Mouse (Mus musculus) embryonic fibroblast, embryonic 13.5 days (primary cell): ENCODE measurements around the gene Asf1b. TPM values are rescaled to one million over a fixed set of nuclear protein-coding genes. Genes with fewer than 3 reads are reported as not detected.
"Not testable (repeated sequence)": the region's sequence is repeated elsewhere in the genome, so short reads cannot be mapped to it uniquely, and the experiment has no call there.

ENCODE experiments used
- H3K27ac ChIP-seq: 2 replicates; pipeline ENCODE4 v1.5.1; 2012; ENCODE audit warnings: low read length, control low read depth, inconsistent platforms; ENCODE audit not compliant: insufficient read depth
- H3K4me1 ChIP-seq: 2 replicates; pipeline ENCODE4 v1.6.1; 2011; ENCODE audit warnings: low read length; ENCODE audit not compliant: control insufficient read depth, insufficient read depth
- H3K4me3 ChIP-seq: 2 replicates; pipeline ENCODE4 v1.5.1; 2011; ENCODE audit warnings: mild to moderate bottlenecking, control low read depth, low read length; ENCODE audit not compliant: insufficient read depth
- CTCF ChIP-seq: IDR thresholded peaks from 2 replicates; pipeline ENCODE4 v1.5.1; 2011; ENCODE audit warnings: mild to moderate bottlenecking, control low read depth, low read length, moderate library complexity, borderline replicate concordance; ENCODE audit not compliant: insufficient read depth
- POLR2A ChIP-seq: IDR thresholded peaks from 2 replicates; pipeline ENCODE4 v1.6.1; 2011; ENCODE audit warnings: low read depth, mild to moderate bottlenecking, control low read depth, low read length, moderate library complexity
- polyA plus RNA-seq: library from polyadenylated mRNA; stranded (reverse); fragments of >200 nt; gene quantifications from 2 replicates; pipeline ENCODE4 v1.2.4, GENCODE M21; 2011; ENCODE audit warnings: low read depth; ENCODE audit not compliant: missing spikeins, insufficient read length

The Asf1b gene
- polyA plus RNA-seq, 1 experiment, result 16.6 TPM

DNA sequence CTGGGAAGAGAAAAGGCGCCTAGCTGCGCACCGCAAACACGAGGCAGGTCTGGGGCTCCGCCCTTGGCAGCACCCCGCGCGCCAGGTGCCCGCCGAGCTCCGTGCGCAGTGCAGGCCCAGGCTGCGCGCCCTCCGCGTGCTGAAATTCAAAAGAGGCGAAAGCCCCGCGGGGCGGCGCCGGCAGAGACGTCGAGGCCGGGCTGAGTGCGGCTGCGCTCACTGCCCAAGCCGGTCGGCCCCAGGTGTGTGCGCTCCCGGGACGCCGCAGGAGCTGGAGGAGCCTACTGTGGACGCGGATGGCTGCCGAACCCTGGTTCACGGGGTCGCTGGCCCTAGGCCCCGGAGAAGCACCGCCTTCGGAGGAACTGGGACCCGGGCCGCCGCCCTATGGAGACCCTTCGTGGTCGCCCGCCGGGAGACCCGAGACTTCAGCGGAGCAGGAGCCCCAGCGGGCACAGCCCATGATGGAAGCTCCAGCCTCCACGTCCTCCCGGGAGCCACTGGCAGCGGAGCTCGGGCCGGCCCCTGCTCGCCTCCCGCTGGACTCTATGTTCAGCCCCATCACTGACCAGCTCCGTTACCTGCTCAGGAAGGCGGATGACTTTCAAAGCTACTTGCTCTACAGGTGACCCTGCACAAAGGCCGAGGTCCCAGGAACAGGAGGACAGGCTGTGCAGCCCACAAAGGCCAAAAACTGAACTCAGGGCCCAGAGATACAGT is 46.1 kb downstream of the Asf1b start, which contains the start of gene 1700067K01Rik:
1700067K01Rik (plus strand) TSS at position 222 of the 720 bp plus-strand sequence.
- H3K4me1 ChIP-seq, result peaks cover 9% of the 10 kb centered on the region; the same call in 1 of the 2 replicates
- H3K4me3 ChIP-seq, result no peak within 1 kb of the TSS
- TF ChIP-seq POLR2A, result no peak
- TF ChIP-seq CTCF, result no peak
- no peak within 1 kb of the TSS for H3K27ac ChIP-seq

DNA sequence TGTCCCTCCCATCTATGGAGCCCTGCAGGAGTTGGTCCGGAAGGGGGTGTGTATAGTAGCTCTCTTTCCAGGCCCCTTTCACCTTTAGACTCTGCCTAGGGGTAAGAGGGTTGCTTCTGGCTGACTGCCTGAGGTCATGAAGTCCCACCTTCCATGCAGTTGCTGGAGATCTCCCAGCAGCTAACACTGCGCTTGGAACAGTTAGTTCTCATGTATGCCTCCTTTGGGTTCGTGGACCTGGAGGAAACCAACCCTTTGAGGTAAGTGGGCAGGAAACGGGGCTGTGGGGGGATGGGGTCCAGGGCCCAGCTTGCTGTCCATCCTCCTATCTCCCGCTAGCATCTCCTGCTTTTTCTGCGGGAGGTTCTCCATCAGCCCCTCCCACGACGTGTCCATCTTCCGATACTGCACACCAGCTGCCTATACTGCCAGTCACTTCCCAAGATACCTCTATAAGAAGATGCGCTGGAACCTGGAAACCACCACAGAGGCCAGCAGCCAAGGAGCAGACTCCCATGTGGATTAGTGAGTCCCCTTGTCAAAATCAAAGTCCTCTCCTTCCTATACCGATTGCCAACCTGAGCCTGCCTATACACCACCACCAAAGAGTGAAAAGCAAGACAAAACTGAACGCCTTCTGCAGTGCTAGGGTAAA is 47.8 kb downstream of the Asf1b start:
- Histone ChIP-seq H3K4me1 (peaks cover 9% of the 10 kb centered on the region; the same call in 1 of the 2 replicates), H3K27ac (no peak overlapping the region), H3K4me3 (no peak overlapping the region)
- TF ChIP-seq CTCF (no peak), POLR2A (peak; percentile 30; the same call in 1 of the 2 replicates)

DNA sequence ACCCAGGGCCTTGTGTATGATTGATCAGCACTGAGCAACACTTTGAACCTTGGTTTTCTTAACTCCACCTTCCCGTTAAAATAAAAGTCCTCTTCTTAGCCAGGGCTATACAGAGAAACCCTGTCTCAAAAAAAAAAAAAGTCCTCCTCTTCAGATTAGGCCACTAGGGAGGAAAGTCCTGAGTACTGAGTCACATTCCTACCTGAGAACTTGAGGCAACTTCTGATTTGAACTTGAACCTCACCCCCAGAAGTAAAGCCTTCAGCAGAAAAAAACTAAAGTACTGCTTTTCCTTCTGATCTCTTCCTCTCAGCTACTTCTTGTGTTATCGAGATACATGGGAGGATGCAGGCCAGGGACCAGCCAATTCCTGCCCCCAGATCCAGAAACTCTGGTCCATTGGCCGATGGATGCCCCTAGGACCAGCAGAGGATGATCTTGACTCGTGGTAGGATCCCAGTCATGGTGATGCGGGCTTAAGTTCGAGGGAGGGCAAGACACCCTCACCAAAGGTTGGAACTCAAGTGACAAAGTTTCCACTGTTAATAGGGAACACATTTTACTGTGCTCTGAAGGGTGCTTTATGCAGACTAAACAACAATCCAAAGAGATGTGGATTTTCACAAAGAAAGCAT is 48.4 kb downstream of the Asf1b start:
- TF ChIP-seq POLR2A (no peak), CTCF (no peak)
- Histone ChIP-seq H3K4me3 (peak overlapping the region; percentile 62), H3K27ac (peak overlapping the region; percentile 90), H3K4me1 (peaks cover 9% of the 10 kb centered on the region; the same call in 1 of the 2 replicates)

DNA sequence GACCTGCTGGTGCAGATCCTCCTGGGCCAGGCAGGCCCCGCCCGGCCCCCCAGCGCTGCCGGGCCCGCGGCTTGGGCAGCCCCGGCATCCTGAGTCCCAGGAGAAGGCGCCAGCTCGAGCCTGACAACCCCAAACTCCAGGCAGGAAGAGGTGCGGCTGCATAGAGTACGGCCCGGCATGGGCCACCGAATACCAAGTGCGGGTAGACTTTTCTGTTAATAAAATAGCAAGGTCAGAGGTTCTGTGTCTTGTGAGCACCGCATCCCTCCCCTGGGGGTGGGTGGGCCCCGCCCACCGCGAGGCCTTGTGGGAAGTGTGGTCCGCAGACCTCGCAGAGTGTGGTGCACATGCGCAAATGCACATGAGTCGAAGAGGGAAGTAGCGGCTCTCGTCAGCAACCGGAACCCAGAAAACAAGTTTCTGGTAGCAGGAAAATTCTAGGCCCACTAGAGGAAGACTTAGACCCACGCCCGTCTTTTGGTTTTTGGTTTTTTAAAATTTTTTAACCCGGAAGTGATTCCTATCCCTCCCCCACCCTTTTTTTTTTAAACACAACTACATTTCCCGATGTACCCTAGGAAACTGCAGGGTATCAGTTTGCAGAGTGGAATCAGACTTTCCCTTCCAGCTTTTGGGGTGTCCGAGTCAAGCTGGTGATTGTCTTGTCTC is 49.4 kb downstream of the Asf1b start:
- peak overlapping the region; percentile 90 for H3K27ac ChIP-seq
- peaks cover 6% of the 10 kb centered on the region; the same call in 1 of the 2 replicates for H3K4me1 ChIP-seq
- H3K4me3 ChIP-seq, result peak overlapping the region; percentile 62
- TF ChIP-seq CTCF (no peak), POLR2A (peak; percentile 65)

DNA sequence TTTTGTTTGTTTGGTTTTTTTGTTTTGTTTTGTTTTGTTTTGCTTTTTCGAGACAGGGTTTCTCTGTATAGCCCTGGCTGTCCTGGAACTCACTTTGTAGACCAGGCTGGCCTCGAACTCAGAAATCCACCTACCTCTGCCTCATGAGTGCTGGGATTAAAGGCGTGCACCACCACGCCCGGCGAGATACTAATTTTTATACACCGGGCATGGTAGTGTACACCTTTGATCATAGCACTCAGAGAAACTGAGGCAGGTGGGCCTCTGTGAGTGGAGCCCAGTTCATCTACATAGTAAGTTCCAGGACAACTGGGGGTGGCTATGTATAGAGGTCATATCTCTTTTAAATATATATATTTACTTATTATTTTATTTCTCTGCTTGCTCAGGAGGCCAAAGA is 50.2 kb downstream of the Asf1b start:
- not testable (repeated sequence) for H3K4me3 ChIP-seq, H3K27ac ChIP-seq, H3K4me1 ChIP-seq

DNA sequence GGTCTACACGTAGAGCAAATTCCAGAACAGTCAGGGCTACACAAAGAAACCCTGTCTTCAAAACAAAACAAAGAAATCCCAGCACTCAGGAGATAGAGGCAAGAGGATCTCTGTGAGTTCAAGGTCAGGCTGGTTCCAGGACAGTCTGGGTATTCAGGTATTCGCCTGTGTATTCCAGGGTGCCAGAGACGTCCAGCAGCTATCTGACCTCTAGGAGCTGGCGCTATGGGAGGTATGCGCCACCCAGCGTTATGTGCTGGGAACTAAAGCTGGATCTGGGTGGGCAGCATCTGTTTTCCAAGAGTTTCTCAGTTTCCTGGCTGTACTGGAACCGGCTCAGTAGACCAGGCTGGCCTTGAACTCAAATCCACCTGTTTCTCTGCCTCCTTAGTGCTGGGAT is 53.1 kb downstream of the Asf1b start:
- TF ChIP-seq POLR2A, result no peak
- TF ChIP-seq CTCF, result peak; percentile 39; the same call in 1 of the 2 replicates
- Histone ChIP-seq H3K4me3 (no peak overlapping the region), H3K4me1 (peaks cover 5% of the 10 kb centered on the region; the same call in 1 of the 2 replicates), H3K27ac (no peak overlapping the region)

DNA sequence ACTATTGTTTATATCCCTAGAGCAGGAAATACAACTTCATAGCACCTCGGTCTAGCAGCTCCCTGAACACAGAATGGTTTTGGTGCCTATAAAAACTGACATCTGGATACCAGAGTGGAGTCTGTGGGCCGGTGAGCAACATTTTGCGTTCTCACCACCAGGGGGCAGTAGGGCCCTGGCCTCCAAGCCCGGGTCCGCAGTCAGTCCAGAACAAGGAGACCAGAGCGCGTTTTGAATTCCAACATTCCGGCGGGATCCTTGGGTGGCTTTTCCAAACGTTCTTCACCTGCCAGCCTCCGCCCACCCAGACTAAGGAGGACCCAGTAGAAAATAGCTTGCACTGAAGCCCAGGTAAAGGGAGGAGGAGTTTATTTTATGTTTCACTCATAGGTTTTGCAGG is 54.6 kb downstream of the Asf1b start:
- TF ChIP-seq CTCF, result peak; percentile 87
- no peak for TF ChIP-seq POLR2A
- no peak overlapping the region for H3K4me3 ChIP-seq
- peaks cover 3% of the 10 kb centered on the region; the same call in 1 of the 2 replicates for H3K4me1 ChIP-seq

DNA sequence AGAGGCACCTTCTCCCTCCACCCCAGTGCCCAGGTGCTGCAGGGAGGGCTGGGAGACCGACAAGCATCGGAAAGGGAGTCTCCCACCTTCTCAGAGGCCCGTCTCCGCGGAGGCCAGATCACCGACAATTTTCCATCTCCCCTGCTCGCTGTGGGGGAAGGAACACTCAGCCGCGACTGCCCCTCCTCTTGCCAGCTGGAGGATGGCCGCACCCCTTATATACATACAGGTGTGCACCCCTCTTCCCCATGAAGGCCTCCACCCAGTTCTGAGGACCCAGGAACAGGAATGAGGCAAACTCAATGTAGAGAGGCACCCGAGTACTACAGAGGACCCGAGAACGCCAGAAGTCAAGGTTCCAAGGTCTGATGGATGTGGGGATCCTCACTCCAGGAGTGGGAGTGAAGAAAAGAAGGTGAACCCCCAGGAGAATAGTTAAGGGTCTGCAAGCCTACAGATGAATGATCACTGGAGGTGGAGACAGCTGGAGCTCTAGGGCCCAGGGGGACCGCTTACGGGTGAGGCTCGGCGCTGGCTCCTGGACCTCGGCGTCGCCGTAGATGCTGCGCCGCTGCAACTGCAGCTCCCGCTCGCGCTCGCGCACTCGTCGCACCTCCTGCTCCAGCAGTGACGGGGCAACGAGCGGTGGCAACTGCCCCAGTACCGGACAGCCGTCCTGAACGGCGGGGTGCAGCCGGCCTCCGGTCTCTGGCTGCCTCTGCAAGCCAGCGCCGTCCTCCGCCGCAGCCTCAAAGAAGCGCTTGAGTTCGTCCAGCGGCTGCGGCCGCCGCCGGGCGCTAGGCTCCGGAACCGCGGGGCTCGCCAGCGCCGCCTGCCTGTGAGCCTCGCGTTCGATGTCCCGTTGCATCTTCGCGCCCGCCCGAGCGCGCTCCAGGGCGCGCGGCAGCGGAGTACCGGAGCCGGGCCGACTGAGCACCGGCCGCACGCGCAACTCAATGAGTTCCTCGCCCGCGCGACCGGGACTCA is 55.6 kb downstream of the Asf1b start:
- Histone ChIP-seq H3K4me3 (peak overlapping the region; percentile 41), H3K4me1 (no peaks in the 10 kb centered on the region), H3K27ac (no peak overlapping the region)
- TF ChIP-seq CTCF, result peak; percentile 55
- TF ChIP-seq POLR2A, result no peak

More for the DNA sequence above, 54.6 kb downstream of the Asf1b start:
- no peak overlapping the region for H3K27ac ChIP-seq
